Mouse (Mus musculus): Measurements from ENCODE around the gene Tmem128.

Tmem128 gene

GRCm38 (mm10) chr5:38260107-38260682, at the start of gene Tmem128:
TSS of gene Tmem128 (plus strand) at chr5:38260185.
- DNase-seq: peak; percentile 58

- DNase-seq: no peak
Observed at GRCm38 (mm10) chr5:38211691-38212090, 48.3 kb upstream of the Tmem128 start.

GRCm38 (mm10) chr5:38213009-38213408, 47.0 kb upstream of the Tmem128 start:
- DNase-seq: no peak

- no peak for DNase-seq
Observed at GRCm38 (mm10) chr5:38219771-38220307, 40.1 kb upstream of the Tmem128 start.

- DNase-seq: peak; percentile 97
Observed at GRCm38 (mm10) chr5:38220328-38220912, 39.6 kb upstream of the Tmem128 start, which contains the start of the genes Zbtb49 and Lyar. TSS of gene Zbtb49 (minus strand) at chr5:38220457. TSS of gene Lyar (plus strand) at chr5:38220470.

GRCm38 (mm10) chr5:38235422-38235821, 24.6 kb upstream of the Tmem128 start:
- peak; percentile 55 for DNase-seq

GRCm38 (mm10) chr5:38236627-38237026, 23.4 kb upstream of the Tmem128 start:
- DNase-seq: no peak

- no peak for DNase-seq
Observed at GRCm38 (mm10) chr5:38240727-38241472, 19.1 kb upstream of the Tmem128 start.

- DNase-seq: no peak
Observed at GRCm38 (mm10) chr5:38241473-38241834, 18.5 kb upstream of the Tmem128 start.

- no peak for DNase-seq
Observed at GRCm38 (mm10) chr5:38241966-38242365, 18.0 kb upstream of the Tmem128 start.

GRCm38 (mm10) chr5:38255195-38255594, 4.8 kb upstream of the Tmem128 start:
- no peak for DNase-seq

- no peak for DNase-seq
Observed at GRCm38 (mm10) chr5:38255644-38256043, 4.3 kb upstream of the Tmem128 start.

GRCm38 (mm10) chr5:38256551-38256950, 3.4 kb upstream of the Tmem128 start:
- no peak for DNase-seq

- no peak for DNase-seq
Observed at GRCm38 (mm10) chr5:38258034-38258772, 1.8 kb upstream of the Tmem128 start.

GRCm38 (mm10) chr5:38258773-38259146, 1.2 kb upstream of the Tmem128 start:
- no peak for DNase-seq

GRCm38 (mm10) chr5:38259455-38260106, 404 bp upstream of the Tmem128 start:
- no peak for DNase-seq

GRCm38 (mm10) chr5:38270942-38271341, 11.0 kb downstream of the Tmem128 start:
- no peak for DNase-seq

- no peak for DNase-seq
Observed at GRCm38 (mm10) chr5:38273831-38274230, 13.8 kb downstream of the Tmem128 start.

- no peak for DNase-seq
Observed at GRCm38 (mm10) chr5:38275771-38276170, 15.8 kb downstream of the Tmem128 start, which contains the start of gene Otop1. TSS of gene Otop1 (plus strand) at chr5:38275972.

GRCm38 (mm10) chr5:38276451-38276850, 16.5 kb downstream of the Tmem128 start:
- DNase-seq: no peak

GRCm38 (mm10) chr5:38277098-38277866, 17.3 kb downstream of the Tmem128 start:
- no peak for DNase-seq
